Comparison of ENCODE assay signal across 16 mouse cellular contexts in genomic region chr4:151422922-151423321, GRCm38 (mm10).
DNase-seq lines count a peak whose midpoint lies in the region; ATAC-seq lines count a peak whose summit lies in the region.
"Had no signal": no experiment of that assay in that cellular context is flagged by ENCODE, and none has a peak within 500 bp of the region (broad histone marks: within the 10 kb centered on the region; RNA-seq: fewer than 3 reads in every experiment).

No protein-coding gene starts in this region.

- no peaks in the 10 kb centered on the region for H3K9me3 ChIP-seq in lung, embryonic 15.5 days
- H3K9me3 ChIP-seq in neural tube, embryonic 14.5 days (ENCODE audit: control insufficient read depth, low read length): peaks cover 5% of the 10 kb centered on the region
- H3K9me3 ChIP-seq: heart, embryonic 15.5 days had no signal

- no peak for DNase-seq in lung, postnatal 4 days
- DNase-seq in cerebellum, adult 8-10 months: peak; percentile 17
- DNase-seq in cerebellum, postnatal 14 days: peak; percentile 43 to 47
- DNase-seq in left cerebral cortex, adult 11 months (ENCODE audit: low spot score): no peak
- no peak for DNase-seq in embryo, embryonic 9.5 days (ENCODE audit: extremely low spot score)
- DNase-seq: adrenal gland, postnatal 36 days; kidney, adult 11 months; lung, adult 18-20 months; lung, postnatal 36 days; right cerebral cortex, adult 18-20 months; thymus, adult 2 months had no signal

- no peak for ATAC-seq in lung, embryonic 15.5 days (ENCODE audit: borderline replicate concordance, extremely low read depth, low FRiP score, low TSS enrichment)
- ATAC-seq in neural tube, embryonic 14.5 days (ENCODE audit: low read depth): no peak

- no peak overlapping the region for H3K4me2 ChIP-seq in lung, embryonic 15.5 days
- H3K4me2 ChIP-seq in neural tube, embryonic 14.5 days (ENCODE audit: low read depth, low read length): no peak overlapping the region
- H3K4me2 ChIP-seq: heart, embryonic 15.5 days had no signal

- no peaks in the 10 kb centered on the region for H3K36me3 ChIP-seq in lung, embryonic 15.5 days
- H3K36me3 ChIP-seq in neural tube, embryonic 14.5 days (ENCODE audit: control insufficient read depth, insufficient read depth, low read length): no peaks in the 10 kb centered on the region
- H3K36me3 ChIP-seq: heart, embryonic 15.5 days had no signal

- H3K4me1 ChIP-seq in lung, embryonic 15.5 days: peaks cover 5% of the 10 kb centered on the region; the same call in 1 of the 2 replicates
- H3K4me1 ChIP-seq in neural tube, embryonic 14.5 days (ENCODE audit: control insufficient read depth, insufficient read depth, low read length): no peaks in the 10 kb centered on the region
- H3K4me1 ChIP-seq: heart, embryonic 15.5 days had no signal

- H3K9ac ChIP-seq in lung, embryonic 15.5 days: no peak overlapping the region
- H3K9ac ChIP-seq in neural tube, embryonic 14.5 days (replicated peaks; ENCODE audit: low read depth, low read length): no peak overlapping the region
- H3K9ac ChIP-seq: heart, embryonic 15.5 days had no signal

- 0 out of 2 replicates have a peak overlapping the region, but pooled peaks have one; percentile 15 for H3K27ac ChIP-seq in lung, embryonic 15.5 days
- H3K27ac ChIP-seq in neural tube, embryonic 14.5 days (ENCODE audit: low read depth, low read length): peak overlapping the region; percentile 57; the same call in 1 of the 2 replicates
- H3K27ac ChIP-seq: heart, embryonic 15.5 days; kidney, postnatal 0 days had no signal

- no peaks in the 10 kb centered on the region for H3K27me3 ChIP-seq in lung, embryonic 15.5 days
- no peaks in the 10 kb centered on the region for H3K27me3 ChIP-seq in neural tube, embryonic 14.5 days (ENCODE audit: control insufficient read depth, insufficient read depth, low read length)

- no peak overlapping the region for H3K4me3 ChIP-seq in lung, embryonic 15.5 days
- H3K4me3 ChIP-seq in neural tube, embryonic 14.5 days (ENCODE audit: low read depth, low read length): no peak overlapping the region
- H3K4me3 ChIP-seq: erythroblast, embryonic 14.5 days; heart, embryonic 15.5 days had no signal

- WGBS in lung, embryonic 15.5 days: 78% methylated on average over 4 of the region's 4 CpGs
- 75% methylated on average over 4 of the region's 4 CpGs for WGBS in neural tube, embryonic 14.5 days

Comparison
In these comparisons a context has a peak if more than half of its experiments do, and no peak if none do; other contexts are left out.
1. DNase-seq: peak in cerebellum, adult 8-10 months (single experiment) and cerebellum, postnatal 14 days (2 of 2); none in lung, postnatal 4 days (0 of 2), left cerebral cortex, adult 11 months (single experiment) and embryo, embryonic 9.5 days (single experiment).